Comparison of ENCODE assay signal across 25 mouse cellular contexts in genomic region chr4:141658846-141659484, GRCm38 (mm10). TPM values are rescaled to one million over a fixed set of nuclear protein-coding genes. Genes with fewer than 3 reads are reported as not detected.
DNase-seq lines count a peak whose midpoint lies in the region; TF ChIP-seq lines count a peak whose summit lies in the region.
"Had no signal": no experiment of that assay in that cellular context is flagged by ENCODE, and none has a peak within 500 bp of the region (broad histone marks: within the 10 kb centered on the region; RNA-seq: fewer than 3 reads in every experiment).

No protein-coding gene starts in this region.

- no peak for TF ChIP-seq CTCF in testis, adult 2 months (IDR thresholded peaks at IDR 0.05; ENCODE audit: control insufficient read depth, insufficient read depth, insufficient replicate concordance, low read depth, low read length)

- H3K36me3 ChIP-seq in testis, adult 2 months (ENCODE audit: control insufficient read depth, insufficient read depth, low read length) = no peaks in the 10 kb centered on the region; the same call in 1 of the 2 replicates
- H3K36me3 ChIP-seq: forebrain, embryonic 15.5 days had no signal

- peak overlapping the region; percentile 25 for H3K27ac ChIP-seq in testis, adult 2 months (ENCODE audit: control insufficient read depth, insufficient read depth, low read depth, low read length)
- H3K27ac ChIP-seq: embryonic facial prominence, embryonic 15.5 days; forebrain, embryonic 15.5 days; heart, embryonic 15.5 days; hindbrain, embryonic 13.5 days; kidney, postnatal 0 days; liver, embryonic 14.5 days; lung, embryonic 15.5 days; midbrain, embryonic 10.5 days had no signal

- peak overlapping the region; percentile 17 for H3K4me3 ChIP-seq in testis, adult 2 months (ENCODE audit: control insufficient read depth, low read depth, low read length)
- H3K4me3 ChIP-seq: embryonic facial prominence, embryonic 15.5 days; forebrain, embryonic 15.5 days; heart, embryonic 15.5 days; hindbrain, embryonic 13.5 days; lung, embryonic 15.5 days; midbrain, embryonic 10.5 days had no signal

- no peak for TF ChIP-seq POLR2A in testis, adult 2 months (IDR thresholded peaks at IDR 0.05; ENCODE audit: control insufficient read depth, low read depth, low read length)

- DNase-seq in testis, postnatal 10 days (ENCODE audit: low spot score) = no peak
- peak; percentile 43 to 62 for DNase-seq in adrenal gland, adult 18-20 months (ENCODE audit: low spot score in 2 of 2)
- DNase-seq in adrenal gland, postnatal 36 days = peak; percentile 84 to 87
- DNase-seq in spleen, postnatal 10 days (ENCODE audit: low spot score in 2 of 2) = no peak
- no peak for DNase-seq in frontal cortex, postnatal 25 days (ENCODE audit: low spot score in 2 of 2)
- no peak for DNase-seq in cerebellum, adult 11 months
- DNase-seq: cerebellum, adult 9-10 months; gastrocnemius, postnatal 36 days; heart, postnatal 36 days; kidney, adult 18-20 months; layer of hippocampus, postnatal 36 days had no signal

- H3K27me3 ChIP-seq in testis, adult 2 months (ENCODE audit: control insufficient read depth, insufficient read depth, low read length) = no peaks in the 10 kb centered on the region
- H3K27me3 ChIP-seq: embryonic facial prominence, embryonic 15.5 days; forebrain, embryonic 15.5 days; heart, embryonic 15.5 days; hindbrain, embryonic 13.5 days; lung, embryonic 15.5 days; Patski had no signal

- peaks cover 26% of the 10 kb centered on the region for H3K4me1 ChIP-seq in testis, adult 2 months (ENCODE audit: control insufficient read depth, insufficient read depth, low read length)

RNA-seq across cellular contexts. Expression of gene Plekhm2, which starts 5.7 kb away (rescaled TPM):
- 73.3 and 76.3 TPM in 2 replicates for polyA plus RNA-seq in testis, adult 2 months (2012; rRNA removed)
- total RNA-seq in adrenal gland, adult 18-20 months (2021) = 10 to 100 TPM; 62.9 to 70.8 TPM
- 10 to 100 TPM; 46.0 to 65.8 TPM for total RNA-seq in adrenal gland, postnatal 36 days (2021)

RNA-seq across cellular contexts. Expression of gene Rsc1a1, which starts 26.4 kb away (rescaled TPM):
- 3.6 and 4.1 TPM in 2 replicates for polyA plus RNA-seq in testis, adult 2 months (2012; rRNA removed)
- not detected for total RNA-seq in adrenal gland, adult 18-20 months (2021)
- 1 to 10 TPM in 1 of 2 experiments, not detected in 1; 2.4 TPM for total RNA-seq in adrenal gland, postnatal 36 days (2021)
- total RNA-seq: layer of hippocampus, postnatal 36 days had no signal
- polyA plus RNA-seq: CD4-positive, CD25-positive, alpha-beta regulatory T cell, adult 4 months; embryonic facial prominence, embryonic 15.5 days; forebrain, embryonic 15.5 days; heart, embryonic 15.5 days; kidney, postnatal 0 days; lung, embryonic 15.5 days; stomach, embryonic 16.5 days had no signal

RNA-seq across cellular contexts. Expression of gene Slc25a34, which starts 35.3 kb away (rescaled TPM):
- 2.2 and 2.9 TPM in 2 replicates for polyA plus RNA-seq in testis, adult 2 months (2012; rRNA removed)
- total RNA-seq in adrenal gland, adult 18-20 months (2021) = 10 to 100 TPM in 1 of 2 experiments, 1 to 10 TPM in 1; 3.5 to 10.3 TPM
- total RNA-seq in adrenal gland, postnatal 36 days (2021) = 1 to 10 TPM; 3.0 to 7.0 TPM
- polyA plus RNA-seq: CD4-positive, CD25-positive, alpha-beta regulatory T cell, adult 4 months; neural tube, embryonic 14.5 days had no signal

RNA-seq across cellular contexts. Expression of gene Tmem82, which starts 40.5 kb away (rescaled TPM):
- 3.5 and 3.9 TPM in 2 replicates for polyA plus RNA-seq in testis, adult 2 months (2012; rRNA removed)
- total RNA-seq in adrenal gland, adult 18-20 months (2021) = 1 to 10 TPM; 1.1 to 2.8 TPM
- total RNA-seq in adrenal gland, postnatal 36 days (2021) = 1 to 10 TPM in 1 of 2 experiments, under 1 TPM in 1; 0.79 to 1.3 TPM
- polyA plus RNA-seq: CD4-positive, CD25-positive, alpha-beta regulatory T cell, adult 4 months had no signal

RNA-seq across cellular contexts. Expression of gene Fblim1, which starts 53.1 kb away (rescaled TPM):
- polyA plus RNA-seq in testis, adult 2 months (2012; rRNA removed) = 3.1 and 4.4 TPM in 2 replicates
- total RNA-seq in adrenal gland, adult 18-20 months (2021) = 10 to 100 TPM in 1 of 2 experiments, 1 to 10 TPM in 1; 6.8 to 13.0 TPM
- total RNA-seq in adrenal gland, postnatal 36 days (2021) = 10 to 100 TPM in 1 of 2 experiments, 1 to 10 TPM in 1; 9.5 to 12.9 TPM
- total RNA-seq: common myeloid progenitor, adult 5-6 weeks had no signal

Comparison
In these comparisons a context has a peak if more than half of its experiments do, and no peak if none do; other contexts are left out.
1. DNase-seq: peak in adrenal gland, adult 18-20 months (2 of 2) and adrenal gland, postnatal 36 days (2 of 2); none in testis, postnatal 10 days (single experiment), spleen, postnatal 10 days (0 of 2), frontal cortex, postnatal 25 days (0 of 2) and cerebellum, adult 11 months (single experiment).